Mouse (Mus musculus): ENCODE results near the gene Dync1li2.

GRCm38 (mm10) chr8:104394801-104395702, 47.8 kb downstream of the Dync1li2 start:
- TF ChIP-seq CTCF (IDR thresholded peaks at IDR 0.05; ENCODE audit: borderline replicate concordance, insufficient read depth, low read length) (no peak), POLR2A (IDR thresholded peaks at IDR 0.05; ENCODE audit: low read depth, low read length) (no peak)

All from embryonic fibroblast, embryonic 13.5 days (primary cell).